Mouse (Mus musculus) embryo, embryonic 10.5 days (tissue): Measurements from ENCODE around the gene Kazn.

Experiments used
- DNase-seq: peaks from one replicate; pipeline ENCODE4 v3.0.0-alpha.2; 2015; ENCODE audit warnings: low spot score

Kazn gene

DNA sequence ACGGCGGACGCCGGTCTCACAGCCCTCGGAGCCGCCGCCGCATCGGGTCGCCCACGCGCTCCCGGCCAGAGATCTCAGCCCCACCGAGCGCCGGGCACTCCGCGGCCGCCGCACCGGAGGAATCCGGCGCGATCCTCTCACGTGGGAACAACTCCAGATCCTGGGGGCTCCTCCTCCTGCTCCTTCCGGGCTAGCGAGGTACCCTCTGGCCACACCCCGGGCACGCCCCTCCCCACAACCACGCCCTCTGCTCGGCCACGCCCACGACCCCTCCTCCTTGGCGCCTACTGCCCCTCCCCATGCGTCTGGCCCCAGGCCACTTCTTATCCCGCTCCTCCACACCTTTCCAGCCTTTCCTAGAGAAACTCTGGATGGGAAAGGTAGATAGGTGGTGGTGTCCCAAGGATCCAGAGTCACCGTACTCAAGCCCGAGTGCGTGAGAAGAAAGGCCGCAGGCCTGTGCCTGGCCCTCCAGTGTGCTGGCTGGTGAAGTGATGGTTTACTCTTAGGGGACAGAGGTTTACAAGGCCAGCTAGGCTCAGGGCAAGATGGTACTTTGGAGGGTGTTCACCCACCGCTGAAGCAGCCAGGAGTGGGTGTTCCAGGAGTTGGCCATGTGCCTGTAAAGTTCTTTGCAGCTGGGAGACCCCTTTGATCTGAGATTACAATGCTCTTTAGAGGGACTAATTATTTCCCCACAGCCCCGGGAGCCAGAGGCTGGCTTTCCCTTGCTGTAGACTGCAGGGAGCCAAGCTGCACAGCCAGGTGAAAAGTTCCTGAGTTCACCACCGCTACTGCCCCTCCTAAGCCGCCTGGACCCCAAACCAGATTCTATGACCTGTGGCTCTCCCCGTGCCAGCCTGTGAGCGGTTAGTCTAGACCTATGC is at the start of gene Kazn:
TSS of gene Kazn (minus strand) at position 162 of the 887 bp plus-strand sequence.
- peak; percentile 93 for DNase-seq

DNA sequence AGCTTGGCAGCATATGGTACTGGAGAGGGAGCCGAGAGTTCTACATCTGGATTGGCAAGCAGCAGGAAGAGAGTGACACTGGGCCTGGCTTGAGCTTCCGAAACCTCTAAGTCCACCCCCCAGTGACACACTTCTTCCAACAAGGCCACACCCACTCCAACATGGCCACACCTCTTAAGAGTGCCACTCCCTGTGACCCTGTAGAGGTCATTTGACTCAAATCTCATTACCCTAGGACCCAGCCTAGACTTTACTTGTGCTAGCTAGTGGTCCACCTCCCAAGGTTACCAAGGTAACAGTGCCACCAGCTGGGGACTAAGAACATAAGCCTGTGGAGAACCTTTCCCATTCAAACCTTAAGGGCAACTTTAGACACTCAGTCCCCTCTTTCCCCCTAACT is 46.3 kb upstream of the Kazn start:
- no peak for DNase-seq

DNA sequence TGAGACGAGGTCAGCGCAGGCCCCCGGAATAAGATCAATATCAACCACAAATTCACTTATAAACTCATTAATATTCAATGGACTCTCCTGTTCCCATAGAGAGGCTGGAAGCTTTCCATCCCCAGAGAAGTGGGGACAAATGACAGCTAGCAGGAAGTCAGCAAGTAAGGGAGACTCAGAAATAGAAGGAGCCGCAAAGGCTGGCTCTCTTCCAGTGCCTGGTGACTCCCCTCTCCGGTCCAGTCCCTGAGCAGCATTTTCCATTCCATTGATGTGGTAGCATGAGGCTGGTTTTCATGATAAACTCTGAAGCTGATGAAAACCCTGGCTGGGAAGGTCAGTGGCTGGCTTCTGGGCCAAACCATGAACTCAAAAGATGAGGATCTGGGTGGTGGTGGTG is 44.7 kb upstream of the Kazn start:
- no peak for DNase-seq

DNA sequence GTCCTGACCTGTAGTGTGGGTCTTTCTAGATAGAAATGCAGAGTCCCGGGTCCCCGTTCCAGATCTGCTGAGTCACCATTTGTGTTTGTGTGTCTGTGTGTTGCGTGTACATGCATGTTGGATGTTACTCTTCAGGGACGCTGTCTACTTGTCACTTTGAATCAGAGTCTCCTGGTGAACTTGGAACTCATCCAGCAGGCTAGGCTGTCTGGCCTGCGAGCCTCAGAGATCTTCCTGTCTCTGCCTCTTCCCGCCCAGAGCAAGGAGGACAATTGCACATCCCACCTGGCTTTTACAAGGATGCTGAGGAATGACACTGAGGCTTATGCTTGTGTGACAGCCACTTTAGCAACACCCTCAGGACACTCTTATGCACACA is 39.0 kb upstream of the Kazn start:
- no peak for DNase-seq

DNA sequence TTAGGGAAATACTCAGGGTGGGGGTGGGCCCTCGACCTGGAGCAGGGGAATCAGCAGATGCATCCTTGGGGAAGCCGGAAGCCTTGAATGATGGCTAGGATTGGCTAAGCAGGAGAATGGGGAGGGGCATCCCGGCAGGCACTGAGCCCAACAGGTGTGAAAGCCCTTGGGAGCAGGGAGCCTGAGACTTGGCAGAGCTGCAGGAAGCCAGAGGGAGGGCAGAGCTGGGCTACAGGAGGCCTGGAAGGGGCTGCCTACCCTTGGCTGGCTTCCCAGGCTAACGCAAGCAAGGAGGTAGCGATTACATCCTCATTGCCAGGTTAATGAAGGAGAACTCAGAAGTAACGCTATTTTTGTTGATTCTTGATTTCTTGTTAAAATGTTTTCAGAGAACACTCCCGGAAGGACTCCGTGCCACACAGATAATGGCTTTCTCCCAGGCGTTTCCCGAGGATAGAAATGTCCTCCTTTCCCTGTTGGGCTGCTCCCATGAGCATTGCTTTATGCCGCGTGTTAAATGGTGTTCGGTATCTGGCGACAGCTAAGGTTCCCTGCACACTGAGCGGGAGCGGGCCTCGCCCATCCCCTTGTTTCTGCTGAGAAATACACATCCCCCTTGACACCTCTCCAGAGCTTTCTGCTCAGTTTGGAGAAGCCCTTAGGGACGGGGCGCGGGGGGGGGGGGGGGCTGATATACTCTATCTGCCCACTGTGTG is 38.4 kb upstream of the Kazn start:
- DNase-seq = no peak

DNA sequence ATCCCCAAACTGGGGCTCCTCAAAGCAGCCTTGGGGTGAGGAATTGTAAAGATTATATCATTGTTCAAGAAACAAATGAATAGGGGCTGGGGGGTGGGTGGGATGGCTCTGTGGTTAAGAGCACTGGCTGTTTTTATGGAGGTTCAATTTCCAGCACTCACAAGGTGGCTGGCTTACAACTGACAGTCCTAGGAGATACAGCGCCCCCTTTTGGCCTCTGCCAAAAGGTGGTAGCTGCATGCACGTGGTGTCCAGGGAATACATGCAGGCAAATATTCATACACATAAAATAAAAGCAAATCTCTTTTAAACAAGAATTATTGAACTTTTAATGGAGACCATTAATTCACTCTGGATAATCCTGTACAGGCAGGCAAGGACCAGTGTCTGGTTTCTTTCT is 36.0 kb upstream of the Kazn start:
- DNase-seq = no peak

GRCm38 (mm10) chr4:142274441-142275234 is 35.4 kb upstream of the Kazn start:
- no peak for DNase-seq

DNA sequence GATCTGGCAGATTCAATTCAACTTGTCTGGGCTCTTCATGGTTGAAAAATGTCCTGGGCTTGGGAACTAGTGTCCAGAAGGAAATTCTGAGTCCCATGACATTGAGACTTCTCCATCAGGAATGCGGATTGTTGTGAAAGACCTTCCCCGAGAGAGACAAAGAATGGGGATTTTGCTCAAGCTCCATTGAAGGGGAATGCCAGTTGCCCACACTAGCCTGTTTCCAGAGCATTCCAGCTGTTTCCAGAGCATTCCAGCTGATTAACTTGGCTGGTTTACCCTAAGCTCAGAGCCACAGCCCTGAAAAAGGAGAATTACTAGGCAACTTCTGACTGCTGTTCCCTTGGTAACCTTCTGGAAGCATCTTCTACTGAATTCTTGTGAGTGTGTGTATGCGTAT is 32.3 kb upstream of the Kazn start:
- DNase-seq = no peak

GRCm38 (mm10) chr4:142267832-142268231 is 28.6 kb upstream of the Kazn start:
- no peak for DNase-seq

DNA sequence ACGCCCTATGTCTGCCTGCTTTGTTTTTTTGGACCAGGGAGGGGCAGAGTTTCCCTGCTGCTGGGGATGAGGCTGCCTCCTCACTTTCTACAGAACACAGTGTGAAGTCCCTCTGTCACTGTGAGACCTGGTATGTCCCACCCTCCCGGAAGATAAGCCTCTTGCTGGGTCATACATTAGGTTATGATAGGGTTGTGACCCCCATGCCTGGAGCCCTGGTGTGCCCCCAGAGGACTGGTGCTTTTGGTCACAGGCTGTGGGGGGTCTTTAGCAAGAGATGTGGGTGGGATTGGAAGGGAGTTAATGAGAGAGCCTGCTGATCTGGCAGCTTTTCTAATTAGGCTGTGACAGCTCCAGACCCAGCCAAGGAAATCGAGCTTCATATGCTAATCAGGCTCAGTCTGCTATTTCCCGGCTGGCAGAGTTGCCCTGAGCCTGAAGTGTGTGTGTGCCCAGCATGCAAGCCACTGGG is 28.2 kb upstream of the Kazn start:
- DNase-seq = no peak

DNA sequence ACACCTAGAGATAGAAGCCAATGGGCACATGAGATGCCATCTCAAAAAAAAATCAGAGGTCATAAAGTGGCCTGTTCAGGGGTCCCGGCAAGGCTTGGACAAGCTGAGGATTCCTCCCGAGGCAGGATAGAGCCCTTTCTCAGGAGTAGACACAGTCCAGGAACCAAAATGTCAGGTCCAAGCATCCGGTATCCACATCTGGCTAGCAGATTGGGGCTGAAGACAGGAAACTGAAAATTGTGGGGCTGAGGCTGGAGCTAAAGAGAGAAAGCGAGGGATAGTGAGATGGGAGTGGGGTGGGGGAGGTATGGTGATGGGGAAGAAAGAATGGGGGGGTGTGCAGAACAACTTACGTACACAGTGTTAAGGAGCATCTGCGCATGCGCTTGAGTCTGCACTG is 25.1 kb upstream of the Kazn start:
- DNase-seq = no peak

DNA sequence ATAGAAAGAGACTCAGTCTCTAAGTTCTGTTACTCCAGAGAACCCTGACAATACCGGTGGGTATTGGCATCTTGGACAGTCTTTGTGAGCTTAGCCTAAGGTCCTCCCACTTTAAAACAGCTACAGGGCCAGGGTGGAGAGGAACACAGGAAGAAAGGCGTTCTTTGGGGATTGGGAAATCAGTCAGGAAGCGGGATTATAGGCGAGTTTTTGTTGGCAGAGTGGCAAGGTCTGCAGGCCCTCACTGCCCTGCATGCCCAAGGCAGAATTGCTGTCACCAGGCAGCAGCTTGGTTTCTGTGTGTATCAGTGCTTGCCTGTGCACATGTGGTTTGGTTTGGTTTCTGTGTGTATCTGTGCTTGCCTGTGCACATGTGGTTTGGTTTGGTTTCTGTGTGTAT is 22.5 kb upstream of the Kazn start:
- DNase-seq = no peak

GRCm38 (mm10) chr4:142258730-142259129 is 19.5 kb upstream of the Kazn start:
- DNase-seq = no peak

- no peak for DNase-seq
Measured at GRCm38 (mm10) chr4:142254088-142254487, 14.9 kb upstream of the Kazn start.

- DNase-seq = no peak
Measured at GRCm38 (mm10) chr4:142251471-142252354, 12.5 kb upstream of the Kazn start.

DNA sequence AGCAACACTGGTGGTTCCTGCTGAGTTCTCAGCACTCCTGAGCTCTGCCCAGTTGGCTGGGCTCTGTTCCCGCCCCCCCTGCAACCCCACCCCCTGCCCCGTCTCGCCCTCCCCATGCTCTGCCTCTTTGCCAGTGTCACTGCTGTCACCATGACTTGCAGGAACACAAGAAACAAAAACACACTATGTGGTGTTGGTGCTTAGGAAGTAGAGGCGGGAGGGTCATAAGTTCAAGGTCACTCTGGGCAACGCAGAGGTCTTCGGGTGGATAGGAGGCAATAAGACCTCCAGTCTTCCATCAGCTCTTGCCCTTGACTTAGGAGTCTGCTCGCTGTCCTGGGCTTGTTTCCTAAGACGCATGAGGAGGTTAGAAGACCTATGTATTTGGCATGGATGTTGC is 10.9 kb upstream of the Kazn start:
- DNase-seq = no peak

DNA sequence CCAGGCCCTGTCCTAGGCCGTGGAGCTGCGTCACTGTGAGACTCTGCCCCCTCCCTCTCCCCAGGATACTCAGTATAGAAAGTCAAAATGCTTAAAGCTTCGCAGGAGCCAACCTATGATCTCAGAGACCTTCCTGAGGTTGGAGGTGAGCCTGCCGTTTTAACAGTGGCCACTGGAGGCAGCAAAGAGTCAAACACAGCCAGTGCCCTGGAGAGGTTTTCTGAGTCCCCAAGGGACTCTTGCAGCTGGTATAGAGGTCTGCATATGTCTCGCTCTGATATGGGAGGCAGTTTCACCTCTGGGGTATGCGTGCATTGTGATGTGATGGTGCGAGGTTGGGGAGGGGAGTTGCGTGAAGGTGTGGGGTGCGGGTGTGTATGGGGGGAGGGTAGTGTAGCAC is 10.2 kb upstream of the Kazn start:
- DNase-seq = peak; percentile 81

GRCm38 (mm10) chr4:142248426-142248825 is 9.2 kb upstream of the Kazn start:
- DNase-seq = peak; percentile 94

GRCm38 (mm10) chr4:142246698-142247097 is 7.5 kb upstream of the Kazn start:
- no peak for DNase-seq

- DNase-seq = no peak
Measured at GRCm38 (mm10) chr4:142244641-142245040, 5.4 kb upstream of the Kazn start.

DNA sequence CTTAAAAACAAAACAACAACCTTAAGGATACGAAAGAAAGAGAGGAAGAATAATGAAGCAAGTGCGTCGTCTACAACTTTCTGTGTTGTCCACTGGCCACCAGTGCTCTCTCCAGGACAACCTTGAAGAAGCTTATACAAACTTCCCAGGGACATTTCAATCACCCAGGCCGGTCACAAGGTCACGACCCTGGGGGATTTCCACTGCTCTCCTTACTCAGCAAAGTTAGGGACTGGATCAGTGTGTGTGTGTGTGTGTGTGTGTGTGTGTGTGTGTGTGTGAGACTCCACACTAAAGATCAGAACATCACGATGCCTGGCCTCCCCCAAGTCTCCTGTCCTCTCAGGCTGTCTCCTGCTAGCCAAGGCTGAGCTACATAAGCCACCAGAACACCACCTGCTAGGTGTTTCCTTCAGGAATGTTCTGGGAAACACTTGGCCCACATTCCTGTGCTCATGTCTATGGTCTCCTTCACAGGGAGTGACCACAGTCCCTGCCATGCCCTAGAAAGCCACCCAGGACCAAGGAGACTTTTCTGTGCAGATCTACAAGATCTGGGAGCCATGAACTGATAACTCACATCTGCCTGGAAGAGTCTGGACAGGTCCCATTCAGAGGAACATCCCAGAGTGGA is 3.7 kb upstream of the Kazn start:
- DNase-seq = no peak
